Mouse (Mus musculus): ENCODE data around the gene Cx3cr1.

- TF ChIP-seq CTCF (IDR thresholded peaks at IDR 0.05; ENCODE audit: low read depth) (no peak), EP300 (optimal IDR thresholded peaks at IDR 0.05) (no peak)
These were observed 42.8 kb upstream of the Cx3cr1 start for GRCm38 (mm10) chr9:120112472-120112871.
